Mouse (Mus musculus): Measurements from ENCODE around the gene Tmem263. TPM values are rescaled to one million over a fixed set of nuclear protein-coding genes. Genes with fewer than 3 reads are reported as not detected.

Tmem263 gene
- polyA plus RNA-seq (2014; fragmentation: Nextera tagmentation; extraction: Ambion mirVana): 77.9 and 78.0 TPM in 2 replicates

DNA sequence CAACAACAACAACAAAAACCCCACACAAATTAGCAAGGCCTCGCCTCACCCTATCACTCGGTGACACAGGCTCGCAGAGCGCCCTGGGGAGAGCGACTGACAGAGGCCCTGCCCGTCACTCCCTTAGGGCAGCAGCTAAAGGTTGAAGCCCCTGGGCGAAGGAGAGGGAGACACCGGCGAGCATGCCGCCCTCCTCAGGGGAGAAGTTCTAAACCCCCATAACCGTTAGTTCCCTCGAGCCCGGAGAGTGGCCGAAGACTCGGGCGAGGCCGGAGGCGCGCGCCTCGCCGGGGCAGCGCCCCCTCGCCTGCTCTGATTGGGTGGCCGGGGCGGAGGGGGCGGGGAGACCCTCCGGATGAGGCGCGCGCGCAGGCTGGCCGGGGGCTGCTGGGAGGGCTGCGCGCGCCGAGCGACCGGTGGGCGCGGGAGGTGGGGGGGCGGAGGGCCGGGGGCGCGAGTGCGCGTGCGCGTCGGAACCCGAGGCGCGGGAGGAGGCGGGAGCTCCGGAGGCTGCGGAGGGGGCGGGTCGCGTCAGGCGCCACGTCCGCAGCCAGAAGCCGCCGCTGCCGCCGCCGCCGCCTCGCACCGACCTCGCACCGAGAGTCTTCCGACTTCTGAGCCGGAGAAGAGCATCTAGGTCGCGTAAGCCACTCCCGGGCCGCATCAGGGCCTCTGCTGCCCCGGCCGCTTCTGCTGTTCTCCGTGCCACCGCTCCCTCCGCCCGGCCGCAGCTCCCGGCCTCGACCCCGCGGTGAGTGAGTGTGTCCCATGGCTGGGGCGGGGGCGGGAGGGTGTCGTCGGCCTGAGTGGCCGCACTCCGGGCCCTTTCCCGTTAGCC lies at the start of gene Tmem263, which contains the start of gene Fhl4:
TSS of gene Tmem263 (plus strand) at position 381 of the 838 bp plus-strand sequence.
TSS of gene Fhl4 (minus strand) at position 249 of the 838 bp plus-strand sequence.
- H3K4me3 ChIP-seq (ENCODE audit: low read depth, low read length): peak within 1 kb of the TSS; percentile 93
- under 1% methylated on average over 64 of the region's 96 CpGs for WGBS
- H3K27me3 ChIP-seq (ENCODE audit: control insufficient read depth, insufficient read depth, low read length): no peaks in the 10 kb centered on the region
- ATAC-seq (ENCODE audit: insufficient number of reproducible peaks, insufficient read depth, low FRiP score, low read depth): peak; percentile 93
- H3K4me1 ChIP-seq (ENCODE audit: control insufficient read depth, insufficient read depth, low read length): peaks cover 7% of the 10 kb centered on the region
- H3K9ac ChIP-seq (replicated peaks; ENCODE audit: low read depth, low read length): peak within 1 kb of the TSS; percentile 92
- peak within 1 kb of the TSS; percentile 76 for H3K27ac ChIP-seq (ENCODE audit: low read length)
- no peaks in the 10 kb centered on the region for H3K9me3 ChIP-seq (ENCODE audit: control insufficient read depth, low read depth, low read length)
- no peaks in the 10 kb centered on the region for H3K36me3 ChIP-seq (ENCODE audit: control insufficient read depth, insufficient read depth, low read length)
- H3K4me2 ChIP-seq (replicated peaks; ENCODE audit: low read depth, low read length): peak within 1 kb of the TSS; percentile 91

DNA sequence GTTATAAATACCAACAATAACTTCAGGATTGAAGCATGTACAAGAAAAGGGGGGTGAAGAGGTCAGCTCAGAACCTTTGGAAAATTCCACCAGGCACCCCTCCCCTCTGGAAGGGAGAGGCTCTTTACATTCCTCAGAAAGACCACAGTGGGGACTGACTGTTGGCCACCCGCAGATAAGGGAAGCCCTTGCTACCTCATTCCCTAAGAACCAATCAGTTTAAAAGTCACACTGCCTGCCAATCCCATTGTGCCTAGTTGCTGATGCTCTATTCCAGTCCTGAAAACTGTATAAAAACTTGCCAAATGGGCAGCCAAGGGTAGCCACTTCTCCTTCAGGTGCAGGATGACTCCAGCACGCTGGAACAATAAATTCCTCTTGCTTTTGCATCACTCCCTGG lies 47.6 kb upstream of the Tmem263 start:
- no peak for ATAC-seq (ENCODE audit: insufficient number of reproducible peaks, insufficient read depth, low FRiP score, low read depth)
- Histone ChIP-seq H3K36me3 (ENCODE audit: control insufficient read depth, insufficient read depth, low read length) (no peaks in the 10 kb centered on the region), H3K4me1 (ENCODE audit: control insufficient read depth, insufficient read depth, low read length) (no peaks in the 10 kb centered on the region), H3K9me3 (ENCODE audit: control insufficient read depth, low read depth, low read length) (no peaks in the 10 kb centered on the region), H3K27ac (ENCODE audit: low read length) (no peak overlapping the region), H3K27me3 (ENCODE audit: control insufficient read depth, insufficient read depth, low read length) (no peaks in the 10 kb centered on the region), H3K9ac (replicated peaks; ENCODE audit: low read depth, low read length) (no peak overlapping the region), H3K4me2 (replicated peaks; ENCODE audit: low read depth, low read length) (no peak overlapping the region), H3K4me3 (ENCODE audit: low read depth, low read length) (no peak overlapping the region)
- 82% methylated on average over 2 of the region's 2 CpGs for WGBS

DNA sequence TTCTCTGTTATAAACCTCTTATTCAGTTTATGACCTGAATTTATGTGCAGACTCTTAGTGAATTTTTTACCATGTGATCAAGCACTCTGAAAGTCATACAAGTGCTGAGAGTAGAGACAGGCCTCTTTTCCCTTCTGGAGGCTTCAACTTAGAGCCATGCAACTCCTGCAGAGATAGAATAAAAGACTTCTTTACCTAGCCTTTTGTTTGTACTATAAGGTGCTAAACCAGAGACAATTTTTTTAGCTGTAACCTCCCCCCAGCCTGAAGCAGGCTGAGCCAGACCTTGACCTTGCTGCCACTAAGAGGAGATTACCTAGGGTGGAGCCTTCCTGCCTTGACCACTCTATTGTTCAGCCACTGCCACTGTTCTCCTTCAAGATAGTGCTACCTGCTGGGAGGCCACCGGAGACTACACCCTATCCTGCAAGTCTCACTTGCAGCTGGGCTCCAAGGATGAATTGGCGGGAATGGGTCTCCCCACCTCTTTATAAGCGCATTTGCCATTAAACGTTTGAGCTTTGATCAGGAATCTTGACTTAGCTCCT lies 30.7 kb upstream of the Tmem263 start:
- Histone ChIP-seq H3K27ac (ENCODE audit: low read length) (no peak overlapping the region), H3K4me2 (replicated peaks; ENCODE audit: low read depth, low read length) (no peak overlapping the region), H3K4me3 (ENCODE audit: low read depth, low read length) (no peak overlapping the region), H3K9ac (replicated peaks; ENCODE audit: low read depth, low read length) (no peak overlapping the region), H3K4me1 (ENCODE audit: control insufficient read depth, insufficient read depth, low read length) (no peaks in the 10 kb centered on the region), H3K27me3 (ENCODE audit: control insufficient read depth, insufficient read depth, low read length) (no peaks in the 10 kb centered on the region), H3K36me3 (ENCODE audit: control insufficient read depth, insufficient read depth, low read length) (no peaks in the 10 kb centered on the region), H3K9me3 (ENCODE audit: control insufficient read depth, low read depth, low read length) (no peaks in the 10 kb centered on the region)
- 66% methylated on average over 4 of the region's 4 CpGs for WGBS
- ATAC-seq (ENCODE audit: insufficient number of reproducible peaks, insufficient read depth, low FRiP score, low read depth): no peak

DNA sequence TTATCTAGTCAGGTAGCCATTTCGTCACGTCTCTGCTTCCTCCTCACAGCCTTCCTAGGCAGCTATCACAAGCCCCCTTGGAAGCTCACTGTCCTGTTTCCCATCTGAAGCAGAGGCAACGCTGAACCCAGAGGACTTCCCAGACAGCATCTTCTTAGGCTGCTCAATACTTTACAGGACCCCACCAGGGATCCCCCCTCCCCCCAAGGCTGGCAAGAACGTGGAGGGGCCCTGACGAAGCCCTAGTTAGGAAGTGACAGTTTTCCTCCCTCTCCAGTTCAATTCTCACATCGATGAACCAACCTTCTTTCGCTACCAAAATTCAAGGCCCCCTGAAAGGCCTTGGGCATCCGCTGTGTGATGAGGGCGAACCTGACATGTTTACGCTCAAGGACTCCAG lies 586 bp upstream of the Tmem263 start:
- Histone ChIP-seq H3K9ac (replicated peaks; ENCODE audit: low read depth, low read length) (peak overlapping the region; percentile 92), H3K4me2 (replicated peaks; ENCODE audit: low read depth, low read length) (peak overlapping the region; percentile 91), H3K27me3 (ENCODE audit: control insufficient read depth, insufficient read depth, low read length) (no peaks in the 10 kb centered on the region), H3K4me3 (ENCODE audit: low read depth, low read length) (peak overlapping the region; percentile 93), H3K9me3 (ENCODE audit: control insufficient read depth, low read depth, low read length) (no peaks in the 10 kb centered on the region), H3K27ac (ENCODE audit: low read length) (peak overlapping the region; percentile 17; the same call in 1 of the 2 replicates), H3K36me3 (ENCODE audit: control insufficient read depth, insufficient read depth, low read length) (no peaks in the 10 kb centered on the region), H3K4me1 (ENCODE audit: control insufficient read depth, insufficient read depth, low read length) (peaks cover 7% of the 10 kb centered on the region)
- WGBS: 2% methylated on average over 10 of the region's 10 CpGs
- 0 out of 2 replicates have a peak, but pooled peaks have one; percentile 15 for ATAC-seq (ENCODE audit: insufficient number of reproducible peaks, insufficient read depth, low FRiP score, low read depth)

DNA sequence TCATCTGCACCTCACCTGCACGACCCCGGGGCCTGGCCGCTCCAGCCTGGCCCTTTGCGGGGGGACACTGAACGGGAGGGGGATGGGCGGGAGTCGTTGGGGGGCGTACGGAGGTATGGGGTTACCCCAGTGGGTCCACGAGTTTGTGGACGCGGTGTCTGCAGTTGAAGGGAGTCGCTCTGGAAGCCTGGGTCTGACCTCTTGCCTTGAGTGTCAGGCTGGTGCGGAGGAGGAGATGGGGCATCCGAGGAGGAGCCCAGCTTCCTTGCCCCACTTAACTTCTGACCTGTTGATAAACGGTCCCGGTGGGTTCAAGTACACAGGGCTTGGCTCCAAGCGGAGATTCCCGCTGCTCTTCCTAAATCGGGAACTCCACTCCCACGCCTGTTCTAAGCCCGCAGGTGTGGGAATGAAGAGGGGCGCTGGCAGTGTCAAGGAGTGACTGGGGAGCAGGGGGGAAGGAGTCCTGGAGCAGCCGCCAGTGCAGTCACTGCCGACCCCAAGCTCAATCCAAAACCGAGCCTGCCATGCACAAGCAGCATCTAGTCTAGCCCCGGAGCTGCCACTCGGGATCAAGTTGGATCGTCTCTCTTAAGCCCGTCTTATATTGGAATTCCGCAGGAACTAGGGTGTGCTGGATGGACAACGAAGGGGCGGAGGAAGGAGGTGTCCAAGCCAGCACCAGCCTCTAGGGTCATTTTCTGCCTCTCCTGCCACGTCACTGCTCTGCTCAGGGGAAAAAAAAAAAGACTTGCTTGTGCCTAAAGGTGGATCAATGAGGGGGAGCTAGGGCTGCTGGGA lies 858 bp downstream of the Tmem263 start:
- Histone ChIP-seq H3K9me3 (ENCODE audit: control insufficient read depth, low read depth, low read length) (no peaks in the 10 kb centered on the region), H3K36me3 (ENCODE audit: control insufficient read depth, insufficient read depth, low read length) (no peaks in the 10 kb centered on the region), H3K9ac (replicated peaks; ENCODE audit: low read depth, low read length) (peak overlapping the region; percentile 92), H3K4me2 (replicated peaks; ENCODE audit: low read depth, low read length) (peak overlapping the region; percentile 91), H3K4me3 (ENCODE audit: low read depth, low read length) (peak overlapping the region; percentile 93), H3K4me1 (ENCODE audit: control insufficient read depth, insufficient read depth, low read length) (peaks cover 7% of the 10 kb centered on the region), H3K27ac (ENCODE audit: low read length) (peak overlapping the region; percentile 76), H3K27me3 (ENCODE audit: control insufficient read depth, insufficient read depth, low read length) (no peaks in the 10 kb centered on the region)
- peak; percentile 23 for ATAC-seq (ENCODE audit: insufficient number of reproducible peaks, insufficient read depth, low FRiP score, low read depth)
- WGBS: under 1% methylated on average over 34 of the region's 34 CpGs

DNA sequence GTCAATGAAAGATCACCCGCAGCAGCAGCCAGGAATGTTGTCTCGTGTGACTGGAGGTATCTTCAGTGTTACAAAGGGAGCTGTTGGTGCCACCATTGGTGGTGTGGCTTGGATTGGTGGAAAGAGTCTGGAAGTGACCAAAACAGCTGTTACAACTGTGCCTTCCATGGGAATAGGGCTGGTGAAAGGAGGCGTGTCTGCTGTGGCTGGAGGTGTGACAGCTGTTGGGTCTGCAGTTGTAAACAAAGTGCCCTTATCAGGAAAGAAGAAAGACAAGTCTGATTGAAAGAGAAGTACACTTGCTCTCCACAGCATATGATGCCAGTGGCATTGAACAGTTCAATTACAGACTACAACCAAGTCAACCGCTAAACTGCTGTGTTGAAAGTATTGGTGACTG lies 12.0 kb downstream of the Tmem263 start:
- H3K9me3 ChIP-seq (ENCODE audit: control insufficient read depth, low read depth, low read length): no peaks in the 10 kb centered on the region
- H3K4me2 ChIP-seq (replicated peaks; ENCODE audit: low read depth, low read length): no peak overlapping the region
- H3K27me3 ChIP-seq (ENCODE audit: control insufficient read depth, insufficient read depth, low read length): no peaks in the 10 kb centered on the region
- no peak overlapping the region for H3K27ac ChIP-seq (ENCODE audit: low read length)
- no peaks in the 10 kb centered on the region for H3K4me1 ChIP-seq (ENCODE audit: control insufficient read depth, insufficient read depth, low read length)
- WGBS: 79% methylated on average over 4 of the region's 4 CpGs
- no peak overlapping the region for H3K4me3 ChIP-seq (ENCODE audit: low read depth, low read length)
- H3K9ac ChIP-seq (replicated peaks; ENCODE audit: low read depth, low read length): no peak overlapping the region
- ATAC-seq (ENCODE audit: insufficient number of reproducible peaks, insufficient read depth, low FRiP score, low read depth): no peak
- H3K36me3 ChIP-seq (ENCODE audit: control insufficient read depth, insufficient read depth, low read length): peaks cover 9% of the 10 kb centered on the region

DNA sequence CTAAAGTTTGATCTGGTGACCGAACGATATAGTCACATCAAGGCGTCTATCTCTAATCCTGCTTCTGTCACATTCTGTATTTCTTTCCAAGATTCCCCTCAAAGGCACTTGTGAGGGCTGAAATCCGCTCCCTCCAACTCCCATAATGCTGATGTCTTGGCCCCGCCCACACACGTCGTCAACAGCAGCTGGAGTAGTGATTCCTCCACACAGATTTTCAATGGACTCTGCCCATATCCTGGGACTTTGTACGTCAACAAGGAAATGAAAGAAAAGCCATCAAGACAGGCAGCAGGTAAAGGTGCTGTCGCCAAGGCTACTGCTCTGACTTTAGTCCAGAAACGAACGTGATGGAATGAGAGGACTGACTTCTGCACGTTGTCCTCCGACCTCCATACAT lies 22.8 kb downstream of the Tmem263 start:
- no peak overlapping the region for H3K27ac ChIP-seq (ENCODE audit: low read length)
- H3K9ac ChIP-seq (replicated peaks; ENCODE audit: low read depth, low read length): no peak overlapping the region
- no peaks in the 10 kb centered on the region for H3K9me3 ChIP-seq (ENCODE audit: control insufficient read depth, low read depth, low read length)
- H3K4me3 ChIP-seq (ENCODE audit: low read depth, low read length): no peak overlapping the region
- H3K27me3 ChIP-seq (ENCODE audit: control insufficient read depth, insufficient read depth, low read length): no peaks in the 10 kb centered on the region
- H3K4me1 ChIP-seq (ENCODE audit: control insufficient read depth, insufficient read depth, low read length): no peaks in the 10 kb centered on the region; the same call in 1 of the 2 replicates
- no peak overlapping the region for H3K4me2 ChIP-seq (replicated peaks; ENCODE audit: low read depth, low read length)
- no peak for ATAC-seq (ENCODE audit: insufficient number of reproducible peaks, insufficient read depth, low FRiP score, low read depth)
- peaks cover 10% of the 10 kb centered on the region for H3K36me3 ChIP-seq (ENCODE audit: control insufficient read depth, insufficient read depth, low read length)
- 86% methylated on average over 13 of the region's 13 CpGs for WGBS
